Mouse (Mus musculus) forebrain, embryonic 10.5 days (tissue): ENCODE measurements around the gene Clstn1. TPM values are rescaled to one million over a fixed set of nuclear protein-coding genes. Genes with fewer than 3 reads are reported as not detected.
A peak's percentile ranks its signal among the peaks of the same experiment; 100 is the strongest.

Experiments used
- DNase-seq: peaks from one replicate; pipeline ENCODE4 v3.0.0-alpha.2; 2017; ENCODE audit warnings: low spot score; ENCODE audit errors: extremely low spot score
- H3K27ac ChIP-seq: fragments of 300-500 bp; sonication (generic); 2 replicates; pipeline ENCODE4 v1.5.1; 2016; ENCODE audit warnings: mild to moderate bottlenecking
- H3K27me3 ChIP-seq: fragments of 300-500 bp; sonication (generic); 2 replicates; pipeline ENCODE4 v1.6.1; 2016; ENCODE audit warnings: mild to moderate bottlenecking; ENCODE audit not compliant: poor library complexity, severe bottlenecking
- H3K36me3 ChIP-seq: fragments of 300-500 bp; sonication (generic); replicated peaks from 2 replicates; pipeline ENCODE4 v1.6.1; 2016; ENCODE audit warnings: mild to moderate bottlenecking, moderate library complexity
- H3K4me1 ChIP-seq: fragments of 300-500 bp; sonication (generic); 2 replicates; pipeline ENCODE4 v1.6.1; 2016
- H3K4me3 ChIP-seq: fragments of 300-500 bp; sonication (generic); 2 replicates; pipeline ENCODE4 v1.5.1; 2016; ENCODE audit warnings: mild to moderate bottlenecking, moderate library complexity
- H3K9me3 ChIP-seq: fragments of 300-500 bp; sonication (generic); 2 replicates; pipeline ENCODE4 v1.6.1; 2016; ENCODE audit warnings: mild to moderate bottlenecking, moderate library complexity
- WGBS: fragments of 180-500 bp; shearing (Covaris S2); methylation state at CpG from one replicate; pipeline ENCODE4 v1.1.7; 2016; 5-methylcytosine and 5-hydroxymethylcytosine counted together
- polyA plus RNA-seq: library from polyadenylated mRNA; unstranded; fragments of >200 nt; fragmentation: Nextera tagmentation; extraction: Ambion mirVana; gene quantifications from 2 replicates; pipeline ENCODE4 v1.2.1, GENCODE M21; 2016

Gene Clstn1
- polyA plus RNA-seq, 1 experiment from 2014 or later, result 17.8 TPM

DNA sequence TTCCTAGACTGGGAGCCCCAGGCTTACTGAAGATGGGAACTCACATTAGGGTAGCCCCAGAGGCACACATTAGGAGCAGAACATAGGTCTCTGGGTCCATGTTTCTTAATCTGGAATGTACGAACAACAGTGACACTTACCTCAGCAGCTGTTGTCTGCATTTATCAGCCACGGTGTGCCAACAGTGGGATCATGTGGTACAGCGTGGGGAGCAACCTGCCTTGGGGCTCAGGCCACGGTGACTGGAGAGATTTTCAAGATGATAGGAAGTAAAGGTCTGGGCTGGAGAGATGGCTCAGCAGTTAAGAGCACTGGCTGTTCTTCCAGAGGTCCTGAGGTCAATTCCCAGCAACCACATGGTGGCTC is 15.8 kb upstream of the Clstn1 start:
- H3K4me3 ChIP-seq, result no peak overlapping the region
- H3K27me3 ChIP-seq, result peaks cover 29% of the 10 kb centered on the region
- H3K4me1 ChIP-seq, result peaks cover 58% of the 10 kb centered on the region
- no peak for DNase-seq
- no peaks in the 10 kb centered on the region for H3K9me3 ChIP-seq
- peaks cover 9% of the 10 kb centered on the region for H3K36me3 ChIP-seq
- no peak overlapping the region for H3K27ac ChIP-seq
- WGBS, result 86% methylated on average over 4 of the region's 4 CpGs

- no peak overlapping the region for H3K27ac ChIP-seq
- H3K4me3 ChIP-seq, result no peak overlapping the region
- 84% methylated on average over 5 of the region's 5 CpGs for WGBS
- 0 out of 2 replicates have a peak, but pooled peaks cover 2% of the 10 kb centered on the region for H3K36me3 ChIP-seq
- H3K4me1 ChIP-seq, result peaks cover 61% of the 10 kb centered on the region
- peaks cover 26% of the 10 kb centered on the region for H3K27me3 ChIP-seq
- no peak for DNase-seq
- no peaks in the 10 kb centered on the region for H3K9me3 ChIP-seq
These were observed 15.1 kb upstream of the Clstn1 start for GRCm38 (mm10) chr4:149571209-149571608.

DNA sequence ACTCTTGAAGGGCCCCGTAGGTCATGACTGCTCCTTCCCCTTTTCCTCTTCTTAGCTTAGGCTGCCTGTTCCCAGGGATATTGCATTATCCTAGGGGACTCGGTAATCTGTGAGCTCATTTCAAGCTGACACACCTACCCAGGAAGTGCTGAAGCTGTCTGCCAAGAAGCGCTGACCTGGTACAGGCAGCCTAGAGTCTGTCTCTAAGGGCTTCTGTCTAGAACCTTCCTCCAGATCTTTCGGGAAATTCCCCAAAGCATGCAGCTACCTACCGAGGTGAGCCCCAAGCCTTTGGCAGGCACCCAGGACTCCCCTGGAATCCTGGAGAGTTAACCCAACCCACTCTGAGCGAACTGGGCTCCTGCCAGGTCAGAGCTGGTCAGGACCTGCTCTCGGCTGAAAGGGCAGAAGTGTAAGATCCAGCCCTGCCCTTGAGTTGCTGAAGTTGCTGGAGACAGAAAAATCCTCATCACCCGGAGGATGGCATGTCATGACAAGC is 14.6 kb upstream of the Clstn1 start:
- peaks cover 66% of the 10 kb centered on the region for H3K4me1 ChIP-seq
- H3K36me3 ChIP-seq, result no peaks in the 10 kb centered on the region
- no peak overlapping the region for H3K27ac ChIP-seq
- peaks cover 30% of the 10 kb centered on the region for H3K27me3 ChIP-seq
- no peaks in the 10 kb centered on the region for H3K9me3 ChIP-seq
- no peak for DNase-seq
- no peak overlapping the region for H3K4me3 ChIP-seq
- WGBS, result 53% methylated on average over 8 of the region's 8 CpGs

DNA sequence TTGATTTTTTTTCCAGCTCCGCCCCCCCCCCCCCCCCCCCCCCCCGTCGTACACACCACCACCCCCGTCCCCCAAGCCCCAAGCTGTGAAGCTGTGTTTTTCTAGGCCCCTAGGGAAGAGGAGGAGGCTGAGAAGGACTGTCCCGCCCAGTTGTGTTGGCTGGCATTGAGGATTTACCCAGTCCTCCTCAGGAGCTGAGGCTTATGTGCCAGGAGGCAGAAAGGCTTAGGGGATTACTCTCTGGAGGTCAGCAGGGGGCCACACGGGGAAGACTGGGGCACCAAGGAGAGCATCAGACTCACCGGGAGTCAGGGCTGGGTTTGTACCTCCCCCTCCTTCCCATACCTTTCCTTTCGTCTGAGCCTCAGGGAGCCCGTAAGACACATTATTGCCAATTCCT is 13.8 kb upstream of the Clstn1 start:
- Histone ChIP-seq H3K4me3 (no peak overlapping the region), H3K27me3 (peaks cover 37% of the 10 kb centered on the region), H3K4me1 (peaks cover 67% of the 10 kb centered on the region), H3K9me3 (no peaks in the 10 kb centered on the region), H3K27ac (no peak overlapping the region), H3K36me3 (no peaks in the 10 kb centered on the region)
- no peak for DNase-seq
- WGBS, result 16% methylated on average over 8 of the region's 9 CpGs

DNA sequence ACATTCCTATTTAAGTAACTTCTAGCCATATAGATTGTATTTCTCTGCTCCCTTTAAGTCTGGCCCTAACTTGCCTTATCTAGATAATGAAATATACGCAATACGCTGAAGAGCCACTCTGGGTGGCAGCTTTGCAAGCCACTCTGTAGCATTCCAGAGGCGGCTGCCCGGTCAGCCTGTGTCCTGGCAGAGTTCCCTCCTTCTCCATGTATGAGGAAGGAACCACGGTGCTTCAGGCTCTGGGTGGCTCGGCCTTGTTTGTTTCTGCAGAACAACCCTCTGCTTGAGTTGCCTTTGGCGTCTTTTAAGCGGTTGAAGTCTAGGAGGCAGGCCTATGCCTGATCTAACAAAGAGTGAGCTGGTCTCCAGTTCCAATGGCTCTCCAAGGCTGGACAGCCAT is 13.4 kb upstream of the Clstn1 start:
- Histone ChIP-seq H3K27ac (no peak overlapping the region), H3K27me3 (peaks cover 41% of the 10 kb centered on the region), H3K36me3 (no peaks in the 10 kb centered on the region), H3K4me1 (peaks cover 65% of the 10 kb centered on the region), H3K4me3 (no peak overlapping the region), H3K9me3 (no peaks in the 10 kb centered on the region)
- WGBS, result 60% methylated on average over 8 of the region's 8 CpGs
- no peak for DNase-seq

GRCm38 (mm10) chr4:149574391-149574821 is 11.9 kb upstream of the Clstn1 start:
- H3K4me3 ChIP-seq, result no peak overlapping the region
- H3K36me3 ChIP-seq, result no peaks in the 10 kb centered on the region
- WGBS, result 74% methylated on average over 14 of the region's 14 CpGs
- H3K4me1 ChIP-seq, result peaks cover 65% of the 10 kb centered on the region
- no peaks in the 10 kb centered on the region for H3K9me3 ChIP-seq
- no peak for DNase-seq
- no peak overlapping the region for H3K27ac ChIP-seq
- peaks cover 53% of the 10 kb centered on the region for H3K27me3 ChIP-seq

- H3K4me3 ChIP-seq, result no peak overlapping the region
- no peaks in the 10 kb centered on the region for H3K9me3 ChIP-seq
- H3K36me3 ChIP-seq, result no peaks in the 10 kb centered on the region
- peaks cover 59% of the 10 kb centered on the region for H3K27me3 ChIP-seq
- H3K4me1 ChIP-seq, result peaks cover 57% of the 10 kb centered on the region
- no peak overlapping the region for H3K27ac ChIP-seq
- DNase-seq, result no peak
- WGBS, result 85% methylated on average over 9 of the region's 9 CpGs
These were observed 10.2 kb upstream of the Clstn1 start for GRCm38 (mm10) chr4:149576061-149576460.

- Histone ChIP-seq H3K36me3 (no peaks in the 10 kb centered on the region), H3K9me3 (no peaks in the 10 kb centered on the region), H3K4me1 (peaks cover 47% of the 10 kb centered on the region), H3K27ac (peak overlapping the region; percentile 31; the same call in 1 of the 2 replicates), H3K4me3 (no peak overlapping the region), H3K27me3 (peaks cover 58% of the 10 kb centered on the region)
- no peak for DNase-seq
- WGBS, result 32% methylated on average over 4 of the region's 4 CpGs
These were observed 9.2 kb upstream of the Clstn1 start for GRCm38 (mm10) chr4:149576993-149577548.

GRCm38 (mm10) chr4:149578085-149578681 is 8.1 kb upstream of the Clstn1 start:
- no peak for DNase-seq
- H3K4me3 ChIP-seq, result no peak overlapping the region
- H3K27me3 ChIP-seq, result peaks cover 59% of the 10 kb centered on the region
- H3K27ac ChIP-seq, result no peak overlapping the region
- H3K9me3 ChIP-seq, result no peaks in the 10 kb centered on the region
- 84% methylated on average over 13 of the region's 13 CpGs for WGBS
- peaks cover 40% of the 10 kb centered on the region for H3K4me1 ChIP-seq
- no peaks in the 10 kb centered on the region for H3K36me3 ChIP-seq

DNA sequence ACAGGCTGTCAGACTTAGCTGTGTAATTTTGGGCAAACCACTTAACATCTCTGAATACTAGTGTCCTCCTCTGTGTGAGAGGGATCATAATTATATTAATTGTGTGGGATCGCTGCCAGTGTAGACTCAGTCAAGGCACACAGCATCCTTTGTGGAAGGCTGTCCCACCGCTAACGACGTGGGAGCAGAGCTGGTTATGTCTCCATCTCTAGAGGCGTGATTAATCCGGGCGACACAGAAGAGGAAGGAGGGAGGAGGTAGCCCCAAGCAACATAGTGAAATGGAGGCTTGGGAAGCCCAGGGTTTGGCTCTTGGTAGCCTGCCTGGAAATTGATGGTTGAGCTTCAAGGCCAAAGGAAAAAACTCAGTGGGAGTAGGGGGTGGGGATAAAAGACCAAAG is 7.4 kb upstream of the Clstn1 start:
- Histone ChIP-seq H3K27me3 (peaks cover 65% of the 10 kb centered on the region), H3K4me3 (no peak overlapping the region), H3K36me3 (no peaks in the 10 kb centered on the region), H3K4me1 (peaks cover 40% of the 10 kb centered on the region), H3K9me3 (no peaks in the 10 kb centered on the region), H3K27ac (no peak overlapping the region)
- no peak for DNase-seq
- WGBS, result 48% methylated on average over 7 of the region's 7 CpGs

DNA sequence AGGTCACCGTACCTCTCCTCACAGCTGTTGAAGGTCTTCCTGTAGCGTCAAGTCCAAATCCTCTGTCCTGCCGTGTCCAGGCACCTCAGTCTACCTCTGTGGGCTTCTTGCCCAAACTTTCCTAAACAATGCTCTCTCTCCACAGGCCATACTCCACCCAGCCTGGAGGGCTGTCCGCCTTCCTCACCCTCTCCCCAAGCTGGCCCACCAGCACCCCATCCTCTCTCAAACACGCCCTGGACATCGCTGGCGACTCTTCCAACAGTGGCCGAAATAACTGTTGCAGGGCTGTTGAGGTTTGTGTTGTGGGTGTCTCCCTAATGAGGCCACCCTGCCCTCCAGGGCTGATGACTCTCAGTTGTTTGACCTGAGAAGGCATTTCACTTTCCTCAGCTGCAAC is 1.0 kb upstream of the Clstn1 start:
- H3K36me3 ChIP-seq, result no peaks in the 10 kb centered on the region
- no peak overlapping the region for H3K27ac ChIP-seq
- peaks cover 37% of the 10 kb centered on the region for H3K4me1 ChIP-seq
- no peak overlapping the region for H3K4me3 ChIP-seq
- WGBS, result 90% methylated on average over 8 of the region's 8 CpGs
- H3K27me3 ChIP-seq, result peaks cover 80% of the 10 kb centered on the region
- no peak for DNase-seq
- no peaks in the 10 kb centered on the region for H3K9me3 ChIP-seq

GRCm38 (mm10) chr4:149586783-149587595 is 721 bp downstream of the Clstn1 start:
- peak; percentile 42 for DNase-seq
- WGBS, result under 1% methylated on average over 72 of the region's 72 CpGs
- peaks cover 37% of the 10 kb centered on the region for H3K4me1 ChIP-seq

More at GRCm38 (mm10) chr4:149586783-149587595, 721 bp downstream of the Clstn1 start:
- Histone ChIP-seq H3K27me3 (peaks cover 66% of the 10 kb centered on the region), H3K27ac (peak overlapping the region; percentile 93), H3K4me3 (peak overlapping the region; percentile 80), H3K9me3 (peaks cover 3% of the 10 kb centered on the region; the same call in 1 of the 2 replicates), H3K36me3 (peaks cover 5% of the 10 kb centered on the region; the same call in 1 of the 2 replicates)
